ENCODE assay signal across 9 mouse cellular contexts in the genomic region with DNA sequence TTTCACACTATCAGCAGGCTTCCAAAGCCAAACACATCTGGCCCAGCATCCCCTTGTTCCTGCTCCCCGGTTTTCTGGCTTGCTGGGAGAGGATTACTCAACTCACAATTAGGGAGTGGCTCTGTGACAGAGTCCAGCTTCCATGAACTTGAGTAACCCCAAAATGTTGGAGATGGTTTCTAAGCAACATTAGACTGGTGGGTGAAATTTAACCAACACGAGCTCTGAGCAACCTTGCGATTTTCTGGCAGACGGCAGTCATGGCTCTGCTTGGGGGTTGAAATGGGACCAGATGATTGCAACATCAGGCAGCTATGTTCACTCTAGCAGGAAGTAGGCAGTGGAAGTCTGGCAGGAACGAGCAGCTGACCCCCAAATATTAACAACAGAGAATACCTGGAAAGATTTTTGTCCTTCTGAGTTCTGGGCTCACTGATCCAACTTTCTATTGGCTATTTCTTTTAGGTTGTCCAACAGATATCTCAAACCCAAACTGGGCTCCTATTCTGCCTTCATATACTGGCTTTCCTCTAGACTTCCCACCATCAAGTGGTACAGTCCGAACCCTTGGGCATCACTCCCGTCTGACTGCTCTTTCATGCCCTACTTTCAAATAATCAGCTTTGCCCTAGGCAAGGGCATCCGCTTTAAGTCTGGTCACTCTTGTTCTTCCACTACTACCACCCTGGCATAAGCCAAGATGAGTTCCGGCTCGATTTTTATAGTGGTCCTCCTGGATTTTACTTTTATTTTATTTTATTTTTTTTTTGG. TPM values are rescaled to one million over a fixed set of nuclear protein-coding genes. Genes with fewer than 3 reads are reported as not detected.
A peak's percentile ranks its signal among the peaks of the same experiment; 100 is the strongest.
DNase-seq lines count a peak whose midpoint lies in the region; ATAC-seq lines count a peak whose summit lies in the region.
"Had no signal": no experiment of that assay in that cellular context is flagged by ENCODE, and none has a peak within 500 bp of the region (broad histone marks: within the 10 kb centered on the region; RNA-seq: fewer than 3 reads in every experiment).

No protein-coding gene starts in this region.

- no peaks in the 10 kb centered on the region for H3K9me3 ChIP-seq in intestine, embryonic 16.5 days (ENCODE audit: control insufficient read depth, low read length)
- H3K9me3 ChIP-seq: limb, embryonic 13.5 days had no signal

- intact Hi-C loops in left cerebral cortex, postnatal 10 days (cut with DNase I), result no loop called here

- peak; percentile 75 for DNase-seq in adrenal gland, adult 2 months
- no peak for DNase-seq in adrenal gland, adult 18-20 months (ENCODE audit: low spot score in 2 of 2)
- DNase-seq in brain, adult 2 months (ENCODE audit: low read depth, low spot score), result peak; percentile 68
- DNase-seq in lung, adult 18-20 months, result peak; percentile 79 to 83
- no peak for DNase-seq in thymus, adult 18-20 months
- no peak for DNase-seq in left cerebral cortex, postnatal 10 days (ENCODE audit: extremely low spot score in 1 of 2, low spot score in 2 of 2)
- no peak for DNase-seq in thymus, postnatal 25 days

- no peaks in the 10 kb centered on the region for H3K27me3 ChIP-seq in intestine, embryonic 16.5 days (replicated peaks; ENCODE audit: control insufficient read depth, insufficient read depth, low read length)
- H3K27me3 ChIP-seq: limb, embryonic 13.5 days had no signal

- H3K9ac ChIP-seq in intestine, embryonic 16.5 days (ENCODE audit: low read depth, low read length), result no peak overlapping the region
- H3K9ac ChIP-seq: limb, embryonic 13.5 days had no signal

- 60% methylated on average over 10 of the region's 10 CpGs for WGBS in intestine, embryonic 16.5 days

- H3K4me1 ChIP-seq in intestine, embryonic 16.5 days (ENCODE audit: control insufficient read depth, insufficient read depth, low read length), result peaks cover 3% of the 10 kb centered on the region; the same call in 1 of the 2 replicates

- H3K36me3 ChIP-seq in intestine, embryonic 16.5 days (ENCODE audit: control insufficient read depth, insufficient read depth, low read length), result no peaks in the 10 kb centered on the region
- H3K36me3 ChIP-seq: limb, embryonic 13.5 days had no signal

- H3K4me3 ChIP-seq in intestine, embryonic 16.5 days (ENCODE audit: low read length), result no peak overlapping the region
- H3K4me3 ChIP-seq: limb, embryonic 13.5 days had no signal

- no peak overlapping the region for H3K4me2 ChIP-seq in intestine, embryonic 16.5 days (ENCODE audit: low read depth, low read length)
- H3K4me2 ChIP-seq: limb, embryonic 13.5 days had no signal

- H3K27ac ChIP-seq in intestine, embryonic 16.5 days (ENCODE audit: low read length), result 0 out of 2 replicates have a peak overlapping the region, but pooled peaks have one; percentile 8
- H3K27ac ChIP-seq: limb, embryonic 13.5 days had no signal

- peak; percentile 95 for ATAC-seq in intestine, embryonic 16.5 days

RNA-seq across cellular contexts. Expression of a gene that starts 4.0 kb away (rescaled TPM):
- total RNA-seq in adrenal gland, adult 2 months (2021), result under 1 TPM in 1 of 2 experiments, not detected in 1; 0.31 TPM
- 0.17 and 0.18 TPM in 2 replicates for polyA plus RNA-seq in adrenal gland, adult 2 months (2012; rRNA removed)
- under 1 TPM; 0.32 to 0.33 TPM for total RNA-seq in adrenal gland, adult 18-20 months (2021)
- 0.44 and 0.66 TPM in 2 replicates for polyA plus RNA-seq in intestine, embryonic 16.5 days (2015; fragmentation: Nextera tagmentation; extraction: Ambion mirVana)
- total RNA-seq in left cerebral cortex, postnatal 10 days (2021), result under 1 TPM; 0.63 to 0.75 TPM

RNA-seq across cellular contexts. Expression of a gene that starts 24.8 kb away (rescaled TPM):
- 10 to 100 TPM; 22.6 to 28.5 TPM for total RNA-seq in adrenal gland, adult 2 months (2021)
- 1.9 and 2.0 TPM in 2 replicates for polyA plus RNA-seq in adrenal gland, adult 2 months (2012; rRNA removed)
- total RNA-seq in adrenal gland, adult 18-20 months (2021), result 10 to 100 TPM; 24.4 to 26.2 TPM
- 3.2 TPM in 2 replicates for polyA plus RNA-seq in intestine, embryonic 16.5 days (2015; fragmentation: Nextera tagmentation; extraction: Ambion mirVana)
- total RNA-seq in left cerebral cortex, postnatal 10 days (2021), result 10 to 100 TPM; 26.0 to 26.8 TPM

RNA-seq across cellular contexts. Expression of a gene that starts 25.2 kb away (rescaled TPM):
- total RNA-seq in adrenal gland, adult 2 months (2021), result 10 to 100 TPM in 1 of 2 experiments, 1 to 10 TPM in 1; 8.7 to 10.3 TPM
- polyA plus RNA-seq in adrenal gland, adult 2 months (2012; rRNA removed), result not detected in 2 replicates
- 10 to 100 TPM in 1 of 2 experiments, 1 to 10 TPM in 1; 8.4 to 11.0 TPM for total RNA-seq in adrenal gland, adult 18-20 months (2021)
- polyA plus RNA-seq in intestine, embryonic 16.5 days (2015; fragmentation: Nextera tagmentation; extraction: Ambion mirVana), result not detected in 2 replicates
- total RNA-seq in left cerebral cortex, postnatal 10 days (2021), result 1 to 10 TPM; 5.6 to 6.0 TPM
- polyA plus RNA-seq: limb, embryonic 13.5 days had no signal

Comparison
In these comparisons a context has a peak if more than half of its experiments do, and no peak if none do; other contexts are left out.
1. DNase-seq: peak in adrenal gland, adult 2 months (single experiment), brain, adult 2 months (single experiment) and lung, adult 18-20 months (2 of 2); none in adrenal gland, adult 18-20 months (0 of 2), thymus, adult 18-20 months (0 of 2), left cerebral cortex, postnatal 10 days (0 of 2) and thymus, postnatal 25 days (single experiment).